Mouse (Mus musculus) heart, embryonic 16.5 days (tissue): Measurements from ENCODE around the gene Usp9x. TPM values are rescaled to one million over a fixed set of nuclear protein-coding genes. Genes with fewer than 3 reads are reported as not detected.
A peak's percentile ranks its signal among the peaks of the same experiment; 100 is the strongest.

Source experiments
- ATAC-seq: fragments of 200-750 bp; cut with Nextera tagmentation; replicated peaks from 2 replicates; pipeline ENCODE4 v1.8.0; 2017; ENCODE audit warnings: moderate number of reproducible peaks; ENCODE audit not compliant: insufficient read depth, low FRiP score; ENCODE audit errors: extremely low read depth
- H3K27ac ChIP-seq: fragments of 300-500 bp; sonication (generic); 2 replicates; pipeline ENCODE4 v1.5.1; 2014; ENCODE audit warnings: mild to moderate bottlenecking, low read length, control low read depth, moderate library complexity
- H3K27me3 ChIP-seq: fragments of 300-500 bp; sonication (generic); 2 replicates; pipeline ENCODE4 v1.6.1; 2014; ENCODE audit warnings: low read length, mixed read lengths; ENCODE audit not compliant: control insufficient read depth, insufficient read depth
- H3K36me3 ChIP-seq: fragments of 300-500 bp; sonication (generic); 2 replicates; pipeline ENCODE4 v1.6.1; 2014; ENCODE audit not compliant: control insufficient read depth, insufficient read depth
- H3K4me1 ChIP-seq: fragments of 300-500 bp; sonication (generic); 2 replicates; pipeline ENCODE4 v1.6.1; 2014; ENCODE audit warnings: low read length, mixed read lengths; ENCODE audit not compliant: control insufficient read depth, insufficient read depth
- H3K4me2 ChIP-seq: fragments of 300-500 bp; sonication (generic); 2 replicates; pipeline ENCODE4 v1.6.1; 2014; ENCODE audit warnings: low read depth, mild to moderate bottlenecking, control low read depth, low read length
- H3K4me3 ChIP-seq: fragments of 300-500 bp; sonication (generic); 2 replicates; pipeline ENCODE4 v1.5.1; 2014; ENCODE audit warnings: mild to moderate bottlenecking, control low read depth, low read length
- H3K9ac ChIP-seq: fragments of 300-500 bp; sonication (generic); 2 replicates; pipeline ENCODE4 v1.6.1; 2014; ENCODE audit warnings: low read length, control low read depth
- H3K9me3 ChIP-seq: fragments of 300-500 bp; sonication (generic); replicated peaks from 2 replicates; pipeline ENCODE4 v1.6.1; 2016; ENCODE audit warnings: low read length; ENCODE audit not compliant: control insufficient read depth
- WGBS: fragments of 180-500 bp; shearing (Covaris S2); extraction: QIAGEN DNeasy Blood & Tissue Kit; methylation state at CpG from one replicate; pipeline ENCODE4 v1.1.7; 2014; 5-methylcytosine and 5-hydroxymethylcytosine counted together
- polyA plus RNA-seq: library from polyadenylated mRNA; unstranded; fragments of >200 nt; fragmentation: Nextera tagmentation; extraction: Ambion mirVana; gene quantifications from 2 replicates; pipeline ENCODE4 v1.2.1, GENCODE M21; 2015

Usp9x gene
- polyA plus RNA-seq, 1 experiment from 2014 or later = 16.9 TPM

DNA sequence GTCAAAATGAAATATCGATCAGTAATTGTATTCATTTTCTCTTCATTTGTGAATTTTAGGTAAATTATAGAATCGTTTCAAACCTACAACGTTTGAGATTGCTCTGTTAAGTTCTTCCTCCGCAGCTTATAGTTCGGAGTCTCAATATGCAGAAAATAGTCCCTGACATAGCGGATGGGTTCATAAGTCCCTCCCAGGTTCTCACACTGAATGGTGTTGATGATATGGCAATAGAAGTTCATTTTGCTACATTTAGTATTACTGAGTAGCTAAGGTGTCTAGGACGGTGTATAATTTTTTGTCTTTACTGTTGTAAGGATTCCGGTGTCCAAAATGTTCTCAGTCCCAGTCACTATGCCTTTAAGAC, 1.1 kb upstream of the Usp9x start:
- peaks cover 4% of the 10 kb centered on the region; the same call in 1 of the 2 replicates for H3K27me3 ChIP-seq
- H3K9me3 ChIP-seq = peaks cover 2% of the 10 kb centered on the region; the same call in 1 of the 2 replicates
- 22% methylated on average over 8 of the region's 8 CpGs for WGBS
- H3K4me3 ChIP-seq = peak overlapping the region; percentile 81
- H3K4me1 ChIP-seq = peaks cover 2% of the 10 kb centered on the region; the same call in 1 of the 2 replicates
- no peak for ATAC-seq
- H3K27ac ChIP-seq = peak overlapping the region; percentile 91
- peak overlapping the region; percentile 61 for H3K4me2 ChIP-seq
- peak overlapping the region; percentile 68; the same call in 1 of the 2 replicates for H3K9ac ChIP-seq
- H3K36me3 ChIP-seq = no peaks in the 10 kb centered on the region

DNA sequence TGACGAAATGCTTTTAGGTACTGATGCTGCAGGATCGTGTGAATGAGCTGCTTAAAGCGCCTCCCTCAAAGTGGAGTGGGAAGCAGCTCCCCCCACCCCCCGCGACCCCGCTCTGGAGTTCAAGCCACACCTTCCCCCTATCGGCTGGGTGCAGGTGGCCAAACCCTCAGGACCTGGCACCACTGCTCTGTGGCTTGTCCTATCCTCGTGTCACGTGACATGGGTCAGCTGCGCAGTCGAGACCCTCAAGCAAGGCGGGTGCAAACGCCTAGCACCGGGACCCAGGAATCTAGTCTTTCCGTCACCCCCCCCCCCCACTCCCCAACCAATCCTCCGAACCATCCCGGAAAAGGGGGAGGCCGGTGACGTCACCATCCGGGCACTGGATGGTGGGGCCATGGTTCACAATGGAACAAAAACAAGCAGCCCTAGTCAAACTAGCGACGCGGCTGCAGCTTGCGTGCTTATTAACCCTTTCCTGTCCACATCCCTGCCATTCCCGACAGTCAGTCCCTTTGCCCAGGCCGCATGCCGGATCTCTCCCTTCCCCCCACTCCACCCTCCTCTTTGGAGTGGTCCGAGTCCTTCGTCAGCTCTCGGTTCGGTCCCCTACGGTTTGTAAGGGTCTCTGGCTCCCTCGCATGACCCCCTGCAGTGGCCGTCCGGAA, 591 bp upstream of the Usp9x start:
- 10% methylated on average over 33 of the region's 35 CpGs for WGBS
- ATAC-seq = peak; percentile 80

DNA sequence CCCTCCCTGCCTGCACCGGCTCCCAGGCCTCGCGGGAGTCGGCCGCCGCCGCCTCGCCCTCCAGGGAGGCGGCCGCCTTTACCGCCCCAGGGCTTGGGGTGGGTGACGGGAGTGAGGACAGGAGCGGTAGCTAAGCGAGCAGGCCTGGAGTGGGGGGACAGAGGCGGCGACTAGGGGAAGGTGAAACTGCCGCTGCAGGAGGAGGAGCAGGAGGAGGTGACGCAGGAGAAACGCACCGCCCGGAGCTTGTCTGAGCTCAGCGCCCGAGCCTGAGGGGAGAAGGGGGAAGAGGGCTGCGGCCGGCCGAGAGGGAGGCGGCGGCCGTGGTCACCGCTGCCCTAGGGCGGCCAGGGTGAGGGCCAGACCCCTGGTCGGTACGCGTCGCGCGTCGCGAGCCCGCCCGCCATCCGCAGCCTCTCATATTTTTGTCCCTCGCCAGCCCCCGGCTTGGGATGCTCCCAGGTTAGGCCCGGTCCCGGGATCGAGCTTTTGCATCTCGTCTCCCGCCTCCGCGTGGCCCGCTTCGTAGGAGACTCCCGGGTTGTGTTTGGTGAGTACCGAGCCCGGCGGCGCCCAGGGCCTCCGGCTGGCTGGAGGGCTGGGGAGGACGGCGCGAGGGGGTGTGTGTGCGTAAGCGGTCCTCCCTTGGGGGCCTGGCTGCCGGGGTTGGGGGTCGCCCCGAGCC, 620 bp downstream of the Usp9x start:
- ATAC-seq = peak; percentile 59
- Histone ChIP-seq H3K4me3 (peak overlapping the region; percentile 81), H3K9ac (peak overlapping the region; percentile 91), H3K27me3 (peaks cover 4% of the 10 kb centered on the region; the same call in 1 of the 2 replicates), H3K4me2 (peak overlapping the region; percentile 64), H3K36me3 (no peaks in the 10 kb centered on the region), H3K4me1 (peaks cover 2% of the 10 kb centered on the region; the same call in 1 of the 2 replicates), H3K9me3 (0 out of 2 replicates have a peak, but pooled peaks cover 2% of the 10 kb centered on the region), H3K27ac (peak overlapping the region; percentile 94)
- WGBS = 17% methylated on average over 61 of the region's 67 CpGs

More for the DNA sequence above, 591 bp upstream of the Usp9x start:
- peaks cover 4% of the 10 kb centered on the region; the same call in 1 of the 2 replicates for H3K27me3 ChIP-seq
- H3K4me3 ChIP-seq = peak overlapping the region; percentile 81
- H3K27ac ChIP-seq = peak overlapping the region; percentile 91
- peak overlapping the region; percentile 68 for H3K9ac ChIP-seq
- 0 out of 2 replicates have a peak, but pooled peaks cover 2% of the 10 kb centered on the region for H3K9me3 ChIP-seq
- peak overlapping the region; percentile 61 for H3K4me2 ChIP-seq
- H3K36me3 ChIP-seq = no peaks in the 10 kb centered on the region
- H3K4me1 ChIP-seq = peaks cover 2% of the 10 kb centered on the region; the same call in 1 of the 2 replicates

DNA sequence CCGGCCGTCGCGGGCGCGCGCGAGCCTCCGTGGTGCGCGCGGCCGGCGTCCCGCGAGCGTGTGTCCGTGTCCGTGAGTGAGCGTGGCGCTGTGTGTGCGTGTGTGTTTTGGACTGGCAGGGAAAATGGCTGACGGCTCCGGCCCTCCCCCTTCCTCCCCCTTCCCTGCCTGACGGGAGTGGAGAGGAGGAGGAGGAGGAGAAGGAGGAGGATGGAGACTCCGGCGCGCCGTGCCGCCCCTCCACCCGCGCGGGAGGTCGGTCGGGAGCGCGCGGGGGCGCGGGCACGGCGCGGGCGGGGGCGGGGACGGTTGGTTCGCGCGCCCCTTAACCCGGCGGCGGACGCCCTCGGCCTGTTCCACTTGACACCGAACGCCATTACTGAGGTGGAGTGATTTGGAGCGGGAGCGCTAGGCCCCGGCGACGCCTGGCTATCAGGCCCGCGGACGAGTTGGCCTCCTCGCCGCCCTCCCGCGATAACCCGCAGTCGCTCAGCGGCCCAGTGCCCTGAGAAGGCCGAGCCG, 1.2 kb downstream of the Usp9x start:
- H3K9me3 ChIP-seq = 0 out of 2 replicates have a peak, but pooled peaks cover 2% of the 10 kb centered on the region
- H3K4me1 ChIP-seq = peaks cover 2% of the 10 kb centered on the region; the same call in 1 of the 2 replicates
- peak overlapping the region; percentile 81 for H3K4me3 ChIP-seq
- no peaks in the 10 kb centered on the region for H3K36me3 ChIP-seq
- H3K27me3 ChIP-seq = peaks cover 4% of the 10 kb centered on the region; the same call in 1 of the 2 replicates
- ATAC-seq = peak; percentile 21
- peak overlapping the region; percentile 64 for H3K4me2 ChIP-seq
- H3K9ac ChIP-seq = peak overlapping the region; percentile 91
- WGBS = 9% methylated on average over 32 of the region's 73 CpGs
- peak overlapping the region; percentile 94 for H3K27ac ChIP-seq

DNA sequence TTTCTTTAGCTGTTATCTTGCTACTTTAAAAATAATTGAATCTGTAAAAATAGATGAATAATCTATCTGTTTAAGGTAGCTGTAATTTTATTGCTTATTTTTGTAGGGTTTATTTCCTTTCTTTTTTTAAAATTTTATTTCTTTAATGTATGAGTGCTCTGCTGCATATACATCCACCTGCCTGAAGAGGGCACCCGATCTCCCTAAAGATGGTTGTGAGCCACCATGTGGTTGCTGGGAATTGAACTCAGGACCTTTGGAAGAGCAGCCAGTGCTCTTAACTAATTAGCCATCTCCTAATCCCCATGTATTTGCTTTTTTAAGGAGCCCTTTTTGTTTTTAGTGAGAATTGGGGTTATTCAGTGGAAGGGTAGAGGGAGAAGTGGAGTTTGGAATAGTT, 14.3 kb downstream of the Usp9x start:
- no peaks in the 10 kb centered on the region for H3K4me1 ChIP-seq
- no peak for ATAC-seq
- no peaks in the 10 kb centered on the region for H3K9me3 ChIP-seq
- no peak overlapping the region for H3K27ac ChIP-seq
- WGBS = 64% methylated on average over 1 of the region's 1 CpGs
- no peak overlapping the region for H3K4me3 ChIP-seq
- no peaks in the 10 kb centered on the region for H3K27me3 ChIP-seq
- no peak overlapping the region for H3K4me2 ChIP-seq
- H3K36me3 ChIP-seq = no peaks in the 10 kb centered on the region
- no peak overlapping the region for H3K9ac ChIP-seq

DNA sequence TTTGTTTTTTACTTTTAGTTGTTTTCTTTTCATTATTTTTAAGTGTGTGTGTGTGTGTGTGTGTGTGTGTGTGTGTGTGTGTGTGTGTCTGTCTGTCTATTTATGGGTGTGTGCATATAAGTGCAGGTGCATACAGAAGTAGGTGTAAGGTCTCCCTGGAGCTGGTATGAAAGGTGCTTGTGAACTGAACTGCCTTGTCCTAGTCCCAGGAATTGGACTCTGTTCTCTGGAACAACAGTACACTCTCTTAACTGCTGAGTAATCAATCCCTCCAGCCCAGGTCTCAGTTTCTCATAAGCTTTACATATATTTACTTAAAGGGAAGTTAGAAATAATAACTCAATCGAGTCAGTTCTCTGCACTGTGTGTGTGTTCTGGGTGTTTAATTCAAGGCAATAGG, 25.7 kb downstream of the Usp9x start:
- Histone ChIP-seq H3K27me3 (0 out of 2 replicates have a peak, but pooled peaks cover 2% of the 10 kb centered on the region), H3K9ac (no peak overlapping the region), H3K36me3 (no peaks in the 10 kb centered on the region; the same call in 1 of the 2 replicates), H3K4me3 (no peak overlapping the region), H3K27ac (no peak overlapping the region), H3K9me3 (no peaks in the 10 kb centered on the region), H3K4me1 (no peaks in the 10 kb centered on the region), H3K4me2 (no peak overlapping the region)
- 81% methylated on average over 1 of the region's 1 CpGs for WGBS
- no peak for ATAC-seq

DNA sequence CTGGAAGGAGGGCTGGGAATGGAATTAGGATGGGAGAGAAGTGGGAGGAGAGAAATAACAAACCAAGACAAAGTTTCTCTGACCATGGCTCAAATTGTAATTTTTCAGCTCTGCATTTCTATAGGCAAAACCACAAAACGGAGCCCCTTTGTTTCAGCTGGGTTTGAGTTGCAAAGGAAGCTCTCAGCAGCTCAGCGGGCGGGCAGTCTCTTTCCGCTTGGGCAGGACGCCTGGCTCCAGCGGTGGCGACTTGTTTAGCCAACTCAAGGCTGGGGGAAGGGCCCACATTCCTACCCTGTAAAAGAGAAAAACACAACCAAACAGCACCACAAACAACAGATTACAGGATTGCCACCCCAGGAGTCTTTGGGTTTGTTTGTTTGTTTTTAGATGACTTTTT, 135.2 kb downstream of the Usp9x start:
- H3K9me3 ChIP-seq = no peaks in the 10 kb centered on the region
- H3K27ac ChIP-seq = no peak overlapping the region; the same call in 1 of the 2 replicates
- no peak overlapping the region for H3K4me2 ChIP-seq
- no peak overlapping the region for H3K9ac ChIP-seq
- H3K4me1 ChIP-seq = 0 out of 2 replicates have a peak, but pooled peaks cover 2% of the 10 kb centered on the region
- H3K36me3 ChIP-seq = no peaks in the 10 kb centered on the region
- ATAC-seq = no peak
- 31% methylated on average over 7 of the region's 7 CpGs for WGBS
- H3K4me3 ChIP-seq = no peak overlapping the region
- peaks cover 8% of the 10 kb centered on the region for H3K27me3 ChIP-seq

DNA sequence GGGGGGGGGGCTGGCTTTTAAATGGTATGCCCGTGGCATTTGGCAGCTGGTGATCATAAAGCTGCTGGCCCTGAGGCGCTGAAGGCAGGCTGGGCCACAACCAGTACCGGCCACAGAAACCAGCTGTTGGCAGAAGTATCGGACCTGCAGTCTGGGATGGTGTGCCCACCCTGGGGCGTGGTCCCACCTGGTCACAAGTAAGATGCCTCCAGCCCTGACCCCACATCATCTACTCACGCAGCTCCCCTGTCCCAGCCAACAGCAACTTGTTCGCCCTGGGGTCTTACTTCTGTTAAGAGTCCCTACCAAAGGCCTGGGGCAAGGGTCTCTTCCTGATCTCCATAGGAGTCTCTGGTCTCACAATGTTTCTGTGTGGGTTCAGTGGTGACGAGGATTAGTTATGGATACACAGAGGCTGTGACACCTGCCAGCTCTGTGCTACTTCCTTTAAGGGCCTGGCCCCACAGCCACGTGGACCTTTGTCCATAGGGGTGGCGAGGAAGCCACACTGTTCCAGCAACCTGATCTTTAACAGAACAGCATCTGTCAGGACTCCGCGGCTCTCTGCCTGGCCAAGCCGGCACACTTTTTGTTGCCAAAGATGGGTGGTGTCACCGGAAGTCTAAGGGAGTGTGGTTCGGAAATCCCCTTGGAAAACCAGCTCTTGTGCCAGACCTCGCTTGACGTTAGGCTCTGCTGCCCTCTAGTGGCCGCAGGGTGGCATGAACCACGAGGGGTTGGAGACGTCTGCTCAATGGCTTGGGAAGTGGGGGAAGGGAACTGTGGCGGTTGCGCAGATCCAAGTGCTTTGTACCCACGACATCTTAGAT, 136.4 kb downstream of the Usp9x start:
- peak overlapping the region; percentile 47 for H3K4me3 ChIP-seq
- H3K4me1 ChIP-seq = 0 out of 2 replicates have a peak, but pooled peaks cover 2% of the 10 kb centered on the region
- H3K36me3 ChIP-seq = no peaks in the 10 kb centered on the region
- peaks cover 8% of the 10 kb centered on the region for H3K27me3 ChIP-seq
- no peaks in the 10 kb centered on the region for H3K9me3 ChIP-seq
- H3K4me2 ChIP-seq = peak overlapping the region; percentile 65
- peak; percentile 86 for ATAC-seq
- 29% methylated on average over 23 of the region's 23 CpGs for WGBS
- peak overlapping the region; percentile 67 for H3K9ac ChIP-seq
- peak overlapping the region; percentile 23; the same call in 1 of the 2 replicates for H3K27ac ChIP-seq
